Mouse (Mus musculus) liver, embryonic 13.5 days (tissue): ENCODE results near the gene Enpep. TPM values are rescaled to one million over a fixed set of nuclear protein-coding genes. Genes with fewer than 3 reads are reported as not detected.
A peak's percentile ranks its signal among the peaks of the same experiment; 100 is the strongest.

ENCODE experiments used
- ATAC-seq: fragments of 200-750 bp; cut with Nextera tagmentation; 2 replicates; pipeline ENCODE4 v1.8.0; 2017; ENCODE audit warnings: low read depth, mild to moderate bottlenecking, moderate number of reproducible peaks, moderate library complexity
- DNase-seq: peaks from one replicate; pipeline ENCODE4 v3.0.0; 2022
- H3K27ac ChIP-seq: fragments of 300-500 bp; sonication (generic); 2 replicates; pipeline ENCODE4 v1.5.1; 2015; ENCODE audit warnings: moderate library complexity, mild to moderate bottlenecking, inconsistent platforms
- H3K27me3 ChIP-seq: fragments of 300-500 bp; sonication (generic); 2 replicates; pipeline ENCODE4 v1.6.1; 2015; ENCODE audit warnings: mild to moderate bottlenecking, inconsistent platforms
- H3K36me3 ChIP-seq: fragments of 300-500 bp; sonication (generic); 2 replicates; pipeline ENCODE4 v1.6.1; 2015; ENCODE audit warnings: mild to moderate bottlenecking, inconsistent platforms
- H3K4me1 ChIP-seq: fragments of 300-500 bp; sonication (generic); replicated peaks from 2 replicates; pipeline ENCODE4 v1.6.1; 2015; ENCODE audit warnings: inconsistent platforms
- H3K4me2 ChIP-seq: fragments of 300-500 bp; sonication (generic); 2 replicates; pipeline ENCODE4 v1.6.1; 2015; ENCODE audit warnings: inconsistent platforms, mild to moderate bottlenecking, moderate library complexity
- H3K4me3 ChIP-seq: fragments of 300-500 bp; sonication (generic); replicated peaks from 2 replicates; pipeline ENCODE4 v1.5.1; 2015; ENCODE audit warnings: mild to moderate bottlenecking, inconsistent platforms
- H3K9ac ChIP-seq: fragments of 300-500 bp; sonication (generic); 2 replicates; pipeline ENCODE4 v1.6.1; 2015; ENCODE audit warnings: mild to moderate bottlenecking, inconsistent platforms
- H3K9me3 ChIP-seq: fragments of 300-500 bp; sonication (generic); replicated peaks from 2 replicates; pipeline ENCODE4 v1.6.1; 2016; ENCODE audit warnings: inconsistent platforms
- WGBS: fragments of 180-500 bp; shearing (Covaris S2); methylation state at CpG from one replicate; pipeline ENCODE4 v1.1.7; 2015; ENCODE audit not compliant: insufficient replicate concordance; 5-methylcytosine and 5-hydroxymethylcytosine counted together
- polyA plus RNA-seq: library from polyadenylated mRNA; unstranded; fragments of >200 nt; fragmentation: Nextera tagmentation; extraction: Ambion mirVana; gene quantifications from 2 replicates; pipeline ENCODE4 v1.2.1, GENCODE M21; 2015

Gene Enpep
- polyA plus RNA-seq, 1 experiment from 2014 or later = 2.4 TPM

DNA sequence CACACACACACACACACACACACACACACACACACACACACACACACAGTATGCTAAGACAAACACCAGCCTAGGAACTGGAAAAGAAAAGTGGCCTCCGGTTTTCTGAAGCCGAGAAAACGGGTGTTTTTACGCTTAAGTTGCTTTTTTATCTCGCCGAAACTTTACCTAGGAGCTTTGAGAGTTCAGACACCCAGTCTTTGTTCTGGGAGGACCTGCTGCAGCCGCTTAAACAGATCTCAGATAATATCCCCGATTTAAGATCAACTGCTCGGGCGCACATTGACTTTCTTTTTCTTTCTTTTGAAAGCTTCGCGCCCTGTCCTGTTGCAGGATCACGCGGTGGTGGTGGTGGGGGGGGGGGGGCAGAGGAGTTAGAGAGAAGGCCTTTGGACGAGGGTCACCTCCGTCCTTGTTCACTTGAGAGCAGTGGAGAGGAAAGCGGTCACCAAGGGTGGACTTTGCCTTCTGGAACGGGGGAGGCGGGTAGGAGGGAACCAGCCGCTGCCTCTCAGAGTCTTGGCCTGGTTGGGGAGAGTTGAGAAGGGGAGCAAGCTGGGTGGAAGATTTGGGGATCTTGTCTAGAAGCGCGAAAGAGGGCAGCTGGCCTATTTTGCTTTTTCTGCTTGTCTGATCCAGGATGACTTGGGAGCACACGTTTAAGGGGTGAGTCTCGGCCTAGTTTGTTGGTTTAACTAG, 111.7 kb downstream of the Enpep start:
- H3K4me3 ChIP-seq = no peak overlapping the region
- H3K4me2 ChIP-seq = 0 out of 2 replicates have a peak overlapping the region, but pooled peaks have one; percentile 14
- no peak overlapping the region for H3K27ac ChIP-seq
- H3K27me3 ChIP-seq = peaks cover 99% of the 10 kb centered on the region
- 3% methylated on average over 24 of the region's 24 CpGs for WGBS
- no peaks in the 10 kb centered on the region for H3K9me3 ChIP-seq
- no peak overlapping the region for H3K9ac ChIP-seq
- no peak for DNase-seq
- no peaks in the 10 kb centered on the region for H3K36me3 ChIP-seq
- no peak for ATAC-seq
- H3K4me1 ChIP-seq = no peaks in the 10 kb centered on the region

GRCm38 (mm10) chr3:129220086-129220670, 112.3 kb downstream of the Enpep start:
- no peak overlapping the region for H3K9ac ChIP-seq
- ATAC-seq (no peak), DNase-seq (no peak)
- H3K4me3 ChIP-seq = no peak overlapping the region
- no peak overlapping the region for H3K4me2 ChIP-seq
- H3K4me1 ChIP-seq = no peaks in the 10 kb centered on the region
- no peaks in the 10 kb centered on the region for H3K9me3 ChIP-seq
- WGBS = 11% methylated on average over 7 of the region's 7 CpGs
- H3K27ac ChIP-seq = no peak overlapping the region
- H3K36me3 ChIP-seq = no peaks in the 10 kb centered on the region
- H3K27me3 ChIP-seq = peaks cover 99% of the 10 kb centered on the region

Other genes starting within 250 kb of the Enpep start
- gene Pitx2, start 132.8 kb downstream of the Enpep start, polyA plus RNA-seq = 2.3 and 3.0 TPM in 2 replicates
- 10.4 and 12.3 TPM in 2 replicates for gene Elovl6, start 199.6 kb upstream of the Enpep start, polyA plus RNA-seq